Mouse (Mus musculus) regulatory T cell (primary cell): ENCODE measurements around the gene Raver1.

Experiments used
- in situ Hi-C: fragments of 300-600 bp; cut with MboI, MseI; formaldehyde crosslinking; loops from one replicate; pipeline ENCODE4 v1.15.1; 2025; ENCODE audit warnings: high pct_unique_total_duplicates

Raver1 gene

DNA sequence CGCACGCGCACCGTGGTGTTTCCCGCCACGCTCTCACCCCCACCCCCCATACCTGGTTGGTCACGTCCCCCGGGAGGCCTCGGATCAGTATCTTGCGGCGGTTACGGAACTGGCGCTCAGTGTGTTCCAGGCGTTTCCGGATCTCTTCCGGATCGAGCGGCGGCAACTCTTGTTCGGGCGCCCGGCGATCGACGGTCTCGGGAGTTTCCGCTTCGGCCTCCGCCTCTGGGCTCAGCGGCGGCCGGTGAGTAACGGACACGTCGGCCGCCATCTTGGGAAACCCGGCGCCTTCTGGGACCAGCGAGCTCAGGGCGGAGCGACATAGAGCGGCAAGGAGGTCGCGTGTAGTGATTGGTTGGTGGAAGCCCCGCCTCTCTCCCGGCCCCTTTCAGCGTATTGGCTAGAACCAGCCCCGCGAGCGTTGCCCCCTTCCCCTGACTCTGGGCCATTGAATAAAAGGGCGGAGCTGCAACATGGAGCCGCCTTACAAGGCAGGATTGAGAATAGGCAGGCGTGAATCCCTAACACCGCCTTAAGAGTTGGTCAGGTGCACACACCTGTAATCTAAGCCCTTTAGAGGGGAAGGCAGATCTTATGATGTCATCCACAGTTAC lies at the start of gene Raver1, which contains the start of gene Gm38431:
Gene Raver1, minus strand, starts transcription at position 302 of the 614 bp plus-strand sequence.
Gene Gm38431, minus strand, starts transcription at position 291 of the 614 bp plus-strand sequence.
- in situ Hi-C loops, result loop anchor here (5.0 kb wide), 1 partner anchor 35 kb away; no protein-coding TSS in a partner anchor

DNA sequence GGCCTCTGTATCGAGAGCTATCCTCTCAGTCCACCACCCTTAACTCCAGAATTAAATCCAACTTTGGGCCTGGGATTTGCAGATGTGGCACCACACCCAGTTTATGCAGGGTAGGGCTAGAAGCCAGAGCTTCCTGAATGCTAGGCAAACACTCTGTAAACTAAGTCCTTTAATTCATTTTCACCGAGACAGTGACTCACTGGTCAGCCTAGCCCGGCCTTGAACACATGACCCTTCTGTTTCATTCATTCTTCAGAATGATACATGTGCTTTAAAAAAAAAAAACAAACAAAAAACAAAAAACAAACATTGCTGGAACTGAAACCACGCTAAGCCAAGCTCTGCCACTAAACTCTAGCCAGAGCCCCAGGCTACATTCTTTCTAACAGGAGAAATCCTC lies 46.6 kb upstream of the Raver1 start:
- in situ Hi-C loops, result no loop called here

DNA sequence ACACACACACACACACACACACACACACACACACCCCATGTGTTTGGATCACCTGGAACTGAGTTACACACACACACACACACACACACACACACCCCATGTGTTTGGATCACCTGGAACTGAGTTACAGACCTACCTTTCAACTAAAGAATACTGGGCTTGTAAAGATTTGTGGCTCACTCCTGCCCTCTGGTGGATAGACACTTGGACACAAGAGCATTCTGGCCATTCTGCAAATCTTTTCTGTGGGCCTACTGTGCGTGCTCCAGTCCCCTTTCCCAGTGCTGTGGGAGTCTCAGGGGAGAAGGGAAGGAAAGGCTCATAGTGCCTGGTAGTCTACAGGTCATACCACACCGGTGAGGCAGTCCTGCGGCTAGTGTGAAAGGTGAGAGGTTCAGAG lies 45.4 kb upstream of the Raver1 start:
- in situ Hi-C loops, result no loop called here

DNA sequence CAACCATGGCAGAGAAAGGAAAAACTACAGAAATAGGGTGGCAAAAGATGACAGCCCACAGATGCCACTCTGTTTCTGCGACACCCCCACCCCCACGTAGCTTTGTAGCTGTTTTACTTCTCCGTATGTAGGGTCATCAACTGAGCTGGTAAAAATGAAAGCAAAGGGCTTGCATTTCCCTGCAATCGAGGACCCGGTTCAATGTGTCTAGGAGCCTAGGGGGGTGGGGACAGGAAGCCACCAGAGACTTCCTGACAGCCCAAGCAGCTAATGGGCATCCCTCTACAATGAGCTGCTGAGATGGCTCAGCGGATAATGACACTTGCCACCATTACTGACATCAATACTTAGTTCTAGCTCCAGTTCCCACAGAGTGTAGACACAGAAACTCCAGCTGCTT lies 44.6 kb upstream of the Raver1 start:
- in situ Hi-C loops, result no loop called here

DNA sequence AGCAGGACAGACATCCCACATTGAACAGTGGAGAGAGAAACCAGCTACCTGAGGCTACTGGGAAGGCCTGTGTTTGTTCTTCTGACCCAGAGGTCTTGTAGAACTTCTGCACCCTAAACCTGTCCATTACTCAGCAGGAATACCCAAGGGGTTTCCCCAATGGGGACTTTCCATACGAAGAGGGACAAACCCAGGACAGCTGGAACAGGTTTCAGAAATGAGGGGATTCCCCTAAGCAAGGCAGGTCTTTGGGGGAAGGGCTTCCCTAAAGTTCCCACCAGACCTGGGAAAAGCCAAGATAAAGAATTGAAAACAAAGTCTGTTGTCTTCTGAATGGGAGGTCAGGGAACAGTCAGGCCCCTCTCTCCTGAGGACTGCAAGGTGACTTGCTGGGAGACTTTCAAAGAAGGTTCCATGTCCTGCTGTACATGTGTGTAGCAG lies 44.2 kb upstream of the Raver1 start:
- in situ Hi-C loops, result no loop called here

DNA sequence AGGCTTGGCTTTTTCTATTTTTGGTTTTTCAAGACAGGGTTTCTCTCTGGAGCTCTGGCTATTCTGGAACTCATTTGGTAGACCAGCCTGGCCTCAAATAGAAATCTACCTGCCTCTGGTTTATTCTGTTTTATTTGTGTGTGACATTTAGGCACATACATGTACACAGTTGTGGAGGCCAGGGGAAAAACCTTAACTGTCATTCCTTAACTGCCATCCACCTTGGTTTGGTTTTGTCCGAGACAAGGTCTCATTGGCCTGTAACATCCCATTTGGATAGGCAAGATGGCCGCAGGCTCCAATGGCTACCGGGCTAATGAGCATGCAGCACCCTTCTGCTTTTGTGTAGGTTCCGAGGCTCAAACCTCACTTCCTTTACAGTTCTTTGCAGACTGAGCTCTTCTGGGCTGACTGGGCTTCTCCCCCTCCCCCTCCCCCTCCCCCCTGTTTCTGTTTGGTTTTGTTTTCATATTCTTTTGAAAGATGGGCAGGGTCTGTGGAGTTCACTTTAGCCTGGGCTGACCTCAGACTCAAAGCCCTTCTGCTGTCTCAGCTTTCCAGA lies 43.6 kb upstream of the Raver1 start:
- in situ Hi-C loops, result no loop called here

DNA sequence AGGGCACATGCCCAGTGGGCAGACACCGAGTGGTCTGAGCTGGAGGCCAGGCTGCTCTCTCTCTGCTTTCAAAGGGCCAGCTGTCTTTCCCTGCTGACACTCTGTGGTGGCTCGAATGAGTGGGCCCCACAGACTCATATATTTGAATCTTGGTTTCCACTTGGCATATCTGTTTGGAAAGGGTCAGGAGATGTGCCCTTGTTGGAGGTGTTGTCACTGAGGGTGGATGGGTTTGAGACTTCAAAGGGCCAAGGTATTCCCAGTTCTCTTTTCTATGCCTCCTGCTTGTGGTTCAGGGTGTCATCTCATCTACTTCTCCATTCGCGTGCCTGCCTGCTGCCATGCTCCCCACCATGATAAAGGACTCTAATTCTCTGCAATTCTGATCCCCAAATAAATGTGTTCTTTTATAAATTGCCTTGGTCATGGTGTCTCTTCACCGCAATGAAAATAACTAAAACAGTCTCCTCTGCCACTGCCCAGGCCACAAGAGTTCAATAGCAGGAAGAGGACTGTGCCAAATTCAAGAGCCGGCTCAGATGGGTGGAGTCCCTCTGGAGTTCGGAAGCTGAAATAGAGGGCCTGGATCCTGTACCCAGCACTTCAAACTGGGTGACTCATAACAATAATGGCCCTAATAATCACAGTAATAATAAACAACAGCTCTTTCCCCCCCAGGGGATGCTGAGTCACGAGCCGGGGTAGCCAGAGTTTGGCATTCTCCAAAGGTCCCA lies 43.0 kb upstream of the Raver1 start:
- in situ Hi-C loops, result no loop called here

DNA sequence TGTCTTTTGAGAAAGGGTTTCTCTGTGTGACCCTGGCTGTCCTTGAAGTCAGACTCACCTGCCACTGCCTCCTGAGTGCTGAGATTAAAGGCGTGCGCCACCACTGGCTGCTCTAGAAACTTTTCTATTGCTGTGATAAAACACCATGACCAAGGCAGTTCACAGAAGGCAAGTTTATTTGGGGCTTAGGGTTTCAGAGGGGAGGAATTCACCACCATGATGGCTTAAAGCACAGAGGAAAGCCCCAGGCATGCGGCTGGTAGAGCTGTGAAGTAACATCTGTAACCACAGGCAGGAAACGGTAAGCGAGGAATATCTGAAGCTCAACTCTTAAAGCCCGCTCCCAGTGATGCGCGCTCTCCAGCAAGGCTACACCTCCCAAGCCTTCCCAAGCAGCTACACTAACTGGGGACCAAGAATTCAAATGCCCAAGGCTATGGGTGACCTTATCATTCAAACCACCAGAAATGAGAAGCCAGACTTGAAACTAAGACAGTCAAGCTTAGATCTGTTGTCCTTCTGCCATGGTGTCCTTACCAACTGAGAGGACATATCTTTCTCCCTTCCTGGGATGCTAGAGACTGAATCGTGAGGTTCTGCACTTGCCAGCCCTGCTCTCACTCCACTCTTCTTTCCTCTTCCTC lies 41.4 kb upstream of the Raver1 start:
- in situ Hi-C loops, result no loop called here

DNA sequence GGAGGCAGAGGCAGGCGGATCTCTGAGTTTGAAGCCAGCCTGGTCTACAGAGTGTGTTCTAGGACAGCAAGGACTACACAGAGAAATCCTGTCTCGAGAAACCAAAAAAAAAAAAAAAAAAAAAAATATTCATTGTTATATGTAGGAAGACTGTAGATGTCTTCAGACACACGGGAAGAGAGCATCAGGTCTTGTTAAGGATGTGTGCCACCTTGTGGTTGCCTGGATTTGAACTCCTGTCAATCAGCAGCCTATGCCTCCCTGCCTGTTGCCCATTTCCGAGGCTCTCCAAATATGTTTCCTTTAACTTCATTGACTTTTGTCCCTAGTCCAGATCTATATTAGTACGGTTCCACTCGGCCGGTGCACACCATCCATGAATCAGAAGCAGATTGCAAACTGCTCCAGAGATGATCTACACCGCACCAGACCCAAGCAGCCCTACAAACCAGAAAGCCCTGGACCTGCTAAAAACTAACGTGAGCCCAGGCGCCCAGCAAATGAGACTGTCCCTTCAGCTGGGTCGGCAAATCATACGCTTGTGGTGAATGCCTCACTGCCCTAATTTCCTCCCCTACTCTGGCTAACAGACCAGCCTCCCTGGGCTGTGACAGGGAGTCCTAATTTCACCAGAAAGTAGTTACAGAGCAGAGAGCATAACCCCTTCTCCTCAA lies 40.4 kb upstream of the Raver1 start:
- in situ Hi-C loops, result no loop called here

DNA sequence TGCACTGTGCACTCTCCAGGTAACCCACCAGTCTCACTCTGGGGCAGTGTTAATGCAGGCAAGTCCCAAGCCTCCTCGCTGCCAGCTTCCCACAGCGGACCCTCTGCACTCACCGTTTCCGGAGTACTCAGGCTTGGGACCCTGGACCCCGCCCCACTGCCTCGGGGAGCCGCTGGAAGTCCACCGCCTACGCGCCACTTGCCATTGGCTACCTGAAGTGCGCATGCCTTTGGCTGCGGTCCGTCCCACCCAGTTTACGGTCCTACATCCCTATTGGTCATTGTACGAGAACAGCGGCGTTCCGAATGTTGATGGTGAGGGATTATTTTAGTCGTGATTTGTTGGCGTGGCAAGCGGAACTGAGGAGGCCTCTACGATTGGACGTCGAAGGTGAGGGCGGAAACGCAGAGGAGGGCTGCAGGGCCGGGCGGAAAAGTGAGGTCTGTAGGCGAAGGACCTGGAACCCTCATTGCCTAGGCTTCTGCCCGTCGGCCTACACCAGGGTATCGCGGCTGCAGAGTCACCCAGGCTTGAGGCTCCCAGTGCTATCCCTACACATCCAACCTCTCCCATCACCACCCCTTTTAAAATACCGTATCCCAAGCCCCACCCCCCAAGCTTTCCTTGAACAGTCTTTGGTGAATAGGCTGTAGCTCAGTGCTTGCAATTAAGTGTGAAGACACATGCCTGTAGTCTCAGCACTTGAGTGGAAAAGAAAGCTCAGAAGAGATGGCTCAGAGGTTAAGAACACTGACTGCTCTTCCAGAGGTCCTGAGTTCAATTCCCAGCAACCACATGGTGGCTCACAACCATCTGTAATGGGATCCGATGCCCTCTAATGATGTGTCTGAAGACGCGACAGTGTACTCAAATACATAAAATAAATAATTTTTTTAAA lies 39.5 kb upstream of the Raver1 start, which contains the start of gene Tyk2:
Gene Tyk2, minus strand, starts transcription at position 185 of the 898 bp plus-strand sequence.
- in situ Hi-C loops, result no loop called here

DNA sequence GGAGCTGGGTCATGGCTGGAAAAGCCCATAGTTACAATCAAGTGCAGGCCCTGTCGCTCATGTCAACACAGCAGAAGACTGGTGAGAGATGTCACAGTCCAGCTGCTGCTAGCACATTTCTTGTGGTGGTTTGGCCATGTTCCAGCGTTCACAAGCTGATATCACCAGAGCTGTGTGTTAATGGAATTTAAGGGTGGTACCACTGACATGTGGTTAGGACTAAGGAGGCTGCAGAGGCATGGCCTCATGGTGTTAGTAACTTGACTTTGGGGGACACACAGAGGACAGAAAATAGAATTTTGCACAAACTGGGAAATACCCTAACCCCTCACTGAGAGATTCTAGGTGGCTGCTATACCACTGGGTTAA lies 34.4 kb upstream of the Raver1 start:
- in situ Hi-C loops, result loop anchor here (5.0 kb wide), 1 partner anchor 34 kb away; the partner anchor contains the start of genes Gm38431 and Raver1

DNA sequence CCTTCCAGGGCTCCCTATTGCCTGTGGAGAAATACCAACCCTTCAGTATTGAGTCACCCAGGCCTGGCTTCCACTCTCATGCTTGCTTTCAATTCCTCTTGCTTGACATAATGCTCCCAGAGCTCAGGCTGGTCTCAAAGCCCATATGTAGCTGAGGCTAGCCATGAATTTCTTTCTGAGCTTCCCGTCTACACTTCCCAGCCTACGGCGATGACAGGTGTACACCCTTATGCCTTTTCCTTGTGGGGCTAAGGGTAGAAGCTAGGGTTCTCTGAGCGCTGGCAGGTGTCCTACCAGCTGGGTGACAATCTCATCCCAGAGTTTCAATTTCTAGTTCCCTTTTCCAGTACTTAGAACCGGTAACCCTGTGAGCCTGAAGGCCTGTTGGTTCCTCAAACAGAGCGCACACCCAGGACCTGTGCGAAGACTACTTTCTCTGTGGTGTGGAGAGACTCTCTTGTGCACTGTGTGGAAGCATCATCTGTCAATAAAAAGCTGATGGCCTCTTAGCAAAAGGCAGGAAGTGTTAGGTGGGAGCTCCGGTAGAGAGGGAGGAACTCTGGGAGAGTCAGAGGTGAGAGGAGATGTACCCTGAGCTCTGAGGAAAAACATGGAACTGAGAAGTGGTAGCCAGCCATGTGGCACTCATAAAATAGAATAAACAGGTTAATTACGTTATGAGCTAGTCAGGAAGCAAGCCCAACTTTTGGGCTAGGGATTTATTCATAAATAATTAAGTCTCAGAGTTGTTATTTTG lies 33.9 kb upstream of the Raver1 start:
- in situ Hi-C loops, result loop anchor here (5.0 kb wide), 1 partner anchor 33 kb away; the partner anchor contains the start of genes Gm38431 and Raver1

DNA sequence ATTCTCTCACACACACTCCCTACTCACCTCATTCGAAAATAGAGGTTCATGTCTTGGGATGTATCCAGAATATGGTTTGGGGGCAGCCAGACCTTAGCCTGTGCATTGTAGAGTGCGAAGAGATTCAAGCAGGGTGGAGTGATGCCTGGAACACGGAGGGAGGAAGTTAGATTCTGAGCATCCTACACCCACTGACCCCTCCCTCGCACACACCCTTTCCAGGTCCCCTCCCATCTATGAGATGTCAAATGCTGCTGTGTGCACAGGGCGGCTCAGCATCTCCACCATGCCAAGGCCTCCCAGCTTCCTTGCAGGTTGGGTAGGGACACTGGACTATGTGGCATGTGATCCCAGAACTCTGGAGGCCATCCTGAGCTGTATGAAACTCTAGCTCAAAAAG lies 33.0 kb upstream of the Raver1 start:
- in situ Hi-C loops, result loop anchor here (5.0 kb wide), 1 partner anchor 33 kb away; the partner anchor contains the start of genes Gm38431 and Raver1

DNA sequence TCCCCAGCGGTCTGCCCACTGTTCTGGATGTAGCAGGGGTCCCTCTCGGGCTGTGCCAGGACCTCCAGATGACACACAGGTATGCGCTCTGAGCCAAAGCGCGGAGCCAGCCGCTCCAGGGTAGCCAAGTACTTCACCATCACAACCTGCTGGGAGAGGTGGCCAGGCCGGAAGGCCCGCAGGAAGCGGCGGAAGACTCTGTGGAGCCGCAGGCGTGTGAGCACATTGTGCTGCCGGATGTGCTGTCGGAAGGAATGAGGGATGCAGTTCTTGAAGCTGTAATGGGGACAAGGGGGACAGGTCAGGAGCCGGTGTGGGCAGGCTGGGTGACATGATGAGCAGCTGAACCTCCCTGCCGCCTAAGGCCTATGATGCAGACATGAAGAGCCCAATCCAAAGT lies 29.7 kb upstream of the Raver1 start:
- in situ Hi-C loops, result no loop called here

DNA sequence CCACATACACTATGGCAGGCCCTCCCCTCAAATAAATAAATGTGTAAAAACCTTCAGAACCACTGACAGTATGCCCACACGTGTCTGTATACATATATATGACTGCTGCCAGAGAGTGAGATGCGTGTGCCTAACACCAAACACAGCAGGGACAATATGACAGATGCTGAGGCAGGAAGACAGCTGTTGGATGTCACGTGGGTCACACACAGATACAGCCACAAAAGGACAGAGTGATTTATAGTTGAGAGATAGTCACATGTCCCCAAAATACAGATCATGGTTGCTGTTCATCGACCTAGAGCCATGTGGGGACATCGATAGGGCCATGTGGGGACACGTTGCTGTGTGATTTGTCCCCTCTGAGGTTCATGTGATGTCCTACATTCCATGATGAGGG lies 25.3 kb upstream of the Raver1 start:
- in situ Hi-C loops, result no loop called here

DNA sequence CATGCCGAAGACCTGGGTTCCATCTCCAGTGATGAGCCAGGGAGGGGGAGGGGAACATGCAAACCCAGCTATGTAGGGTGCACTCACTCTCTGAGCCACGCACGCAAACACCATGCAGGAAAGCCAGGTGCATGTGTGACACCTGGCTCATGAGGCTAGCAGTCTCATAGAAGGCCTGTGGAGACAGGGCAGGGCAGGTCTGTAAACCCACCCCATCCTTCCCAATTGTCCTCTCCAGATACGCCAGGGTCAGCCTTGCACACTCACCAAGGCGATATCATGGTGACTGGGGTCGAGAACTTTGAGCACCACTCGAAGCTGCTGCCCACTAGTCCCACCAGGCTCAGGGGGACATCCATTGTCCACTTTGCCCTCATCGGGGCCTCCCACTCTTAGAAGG lies 23.3 kb upstream of the Raver1 start:
- in situ Hi-C loops, result no loop called here

DNA sequence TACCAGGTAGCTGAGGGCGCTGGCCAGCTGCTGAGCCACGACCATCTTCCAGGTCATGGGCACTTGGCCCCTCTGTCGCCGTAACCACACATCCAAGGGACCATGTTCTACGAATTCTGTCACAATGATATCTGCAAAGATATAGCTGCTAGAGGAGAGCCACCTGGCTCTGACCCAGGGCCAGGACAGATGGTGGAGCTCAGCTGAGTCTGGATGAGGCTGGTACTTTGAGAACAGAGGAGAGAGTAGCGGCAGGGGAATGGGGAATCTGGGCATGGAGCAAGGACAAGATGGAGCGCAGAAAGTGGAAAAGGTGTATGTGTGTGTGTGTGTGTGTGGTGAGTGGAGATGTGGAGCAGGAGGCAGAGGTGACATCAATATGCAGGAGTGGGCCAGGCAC lies 22.4 kb upstream of the Raver1 start:
- in situ Hi-C loops, result no loop called here

DNA sequence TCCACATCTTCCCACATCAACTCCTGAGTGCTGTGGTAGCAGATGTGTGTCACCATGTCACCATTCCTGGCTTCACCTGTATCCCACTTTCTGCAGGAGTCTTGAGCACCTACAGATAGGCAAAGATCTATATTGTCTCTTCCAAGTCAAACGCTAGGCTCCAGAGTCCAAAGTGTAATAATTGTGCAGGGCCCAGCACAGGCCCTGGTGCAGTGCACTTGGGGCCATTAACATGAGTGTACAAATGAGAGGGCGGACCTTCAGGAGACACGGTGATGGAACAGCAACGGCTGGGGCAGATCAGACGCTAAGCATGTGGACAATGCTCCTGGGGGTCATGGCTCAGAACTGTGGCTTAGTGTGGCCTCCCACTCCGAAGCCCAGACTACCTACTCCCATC lies 21.9 kb upstream of the Raver1 start:
- in situ Hi-C loops, result no loop called here

DNA sequence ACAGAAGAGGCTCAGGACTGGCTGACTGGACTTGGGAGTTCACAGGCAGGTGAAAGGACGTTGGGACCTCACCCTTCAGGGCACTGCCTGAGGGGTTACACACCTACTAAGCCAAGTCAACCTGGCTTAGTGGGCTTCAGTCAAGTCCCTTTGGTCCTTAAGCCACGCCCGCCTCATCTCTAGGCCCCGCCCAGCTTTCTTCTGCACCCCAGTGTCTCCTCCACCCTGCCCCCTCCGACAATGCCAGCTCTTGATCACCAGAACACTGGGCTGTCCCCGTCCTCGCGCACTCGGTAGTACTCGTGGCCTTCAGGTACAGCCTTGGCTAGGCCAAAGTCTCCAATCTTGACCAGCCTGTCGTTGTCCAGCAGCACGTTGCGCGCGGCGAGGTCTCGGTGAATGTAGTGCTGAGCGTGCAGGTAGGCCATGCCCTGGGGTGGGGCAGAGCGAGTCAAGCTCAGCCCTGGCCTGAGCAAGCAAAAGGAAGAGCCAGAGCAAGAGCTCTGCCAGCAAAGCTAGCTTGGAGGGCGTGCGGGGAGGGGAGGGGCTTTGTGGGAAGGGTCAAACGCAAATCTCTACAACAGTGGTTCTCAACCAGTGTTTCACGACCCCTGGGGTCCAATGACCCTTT lies 15.9 kb upstream of the Raver1 start:
- in situ Hi-C loops, result no loop called here
